Mouse (Mus musculus) myocyte (in vitro differentiated cells): ENCODE data around the gene Brd3. TPM values are rescaled to one million over a fixed set of nuclear protein-coding genes. Genes with fewer than 3 reads are reported as not detected.
A peak's percentile ranks its signal among the peaks of the same experiment; 100 is the strongest.
"Not testable (repeated sequence)": the region's sequence is repeated elsewhere in the genome, so short reads cannot be mapped to it uniquely, and the experiment has no call there.

Source experiments
- H3K27me3 ChIP-seq: one replicate; pipeline ENCODE4 v1.6.1; 2011; ENCODE audit not compliant: control insufficient read depth, insufficient read depth, insufficient read length
- H3K36me3 ChIP-seq: one replicate; pipeline ENCODE4 v1.6.1; 2011; ENCODE audit not compliant: control insufficient read depth, insufficient read depth
- H3K4me2 ChIP-seq: one replicate; pipeline ENCODE4 v1.6.1; 2011; ENCODE audit warnings: low read depth, control low read depth
- H3K4me3 ChIP-seq: one replicate; pipeline ENCODE4 v1.5.1; 2011; ENCODE audit warnings: mild to moderate bottlenecking, control low read depth, moderate library complexity
- H3K79me2 ChIP-seq: one replicate; pipeline ENCODE4 v1.6.1; 2011; ENCODE audit not compliant: control insufficient read depth, insufficient read depth
- H3ac ChIP-seq: one replicate; pipeline ENCODE4 v1.6.1; 2011; ENCODE audit not compliant: control insufficient read depth, insufficient read length
- CEBPB ChIP-seq: IDR thresholded peaks from 2 replicates; pipeline ENCODE4 v1.6.1; 2011; ENCODE audit warnings: mild to moderate bottlenecking, moderate library complexity; ENCODE audit not compliant: poor library complexity, insufficient read depth, severe bottlenecking
- E2F4 ChIP-seq: IDR thresholded peaks from one replicate; pipeline ENCODE4 v1.6.1; 2011; ENCODE audit warnings: mild to moderate bottlenecking, control low read depth, moderate library complexity; ENCODE audit not compliant: insufficient read depth
- MAX ChIP-seq: IDR thresholded peaks from one replicate; pipeline ENCODE4 v1.6.1; 2011; ENCODE audit warnings: low read depth, mild to moderate bottlenecking, control low read depth
- MYOD1 ChIP-seq, 3 experiments: IDR thresholded peaks; one replicate each; pipeline ENCODE4 v1.6.1; 2011; ENCODE audit warnings: control low read depth in 2 of 3, low read depth in 2 of 3, mild to moderate bottlenecking in 2 of 3, moderate library complexity in 1 of 3; ENCODE audit not compliant: insufficient read length in 2 of 3, control insufficient read depth in 1 of 3
- MYOG ChIP-seq, 3 experiments: IDR thresholded peaks; one replicate each; pipeline ENCODE4 v1.6.1; 2011; ENCODE audit warnings: control low read depth in 2 of 3, low read depth in 2 of 3, mild to moderate bottlenecking in 2 of 3; ENCODE audit not compliant: insufficient read length in 2 of 3, control insufficient read depth in 1 of 3, insufficient read depth in 1 of 3
- POLR2A ChIP-seq: IDR thresholded peaks from one replicate; pipeline ENCODE4 v1.6.1; 2011; ENCODE audit warnings: low read depth, mild to moderate bottlenecking, control low read depth, moderate library complexity; ENCODE audit not compliant: insufficient read length
- POLR2AphosphoS2 ChIP-seq: IDR thresholded peaks from one replicate; pipeline ENCODE4 v1.6.1; 2011; ENCODE audit warnings: low read depth, control low read depth; ENCODE audit not compliant: insufficient read length
- REST ChIP-seq: IDR thresholded peaks from one replicate; pipeline ENCODE4 v1.6.1; 2011; ENCODE audit warnings: mild to moderate bottlenecking, control low read depth, moderate library complexity; ENCODE audit not compliant: insufficient read depth, insufficient read length
- SRF ChIP-seq: IDR thresholded peaks from one replicate; pipeline ENCODE4 v1.6.1; 2011; ENCODE audit warnings: low read depth; ENCODE audit not compliant: control insufficient read depth, insufficient read length
- TCF12 ChIP-seq: IDR thresholded peaks from one replicate; pipeline ENCODE4 v1.6.1; 2011; ENCODE audit warnings: mild to moderate bottlenecking, control low read depth; ENCODE audit not compliant: poor library complexity, insufficient read depth, severe bottlenecking
- TCF3 ChIP-seq: IDR thresholded peaks from one replicate; pipeline ENCODE4 v1.6.1; 2011; ENCODE audit warnings: low read depth, control low read depth; ENCODE audit not compliant: insufficient read length
- USF1 ChIP-seq: IDR thresholded peaks from one replicate; pipeline ENCODE4 v1.6.1; 2011; ENCODE audit warnings: low read depth, mild to moderate bottlenecking, control low read depth, moderate library complexity
- polyA plus RNA-seq: library from polyadenylated mRNA; unstranded; fragments of >200 nt; fragmentation: generic; extraction: Trizol; gene quantifications from one replicate; pipeline ENCODE4 v1.2.1, GENCODE M21; 2012; ENCODE audit warnings: missing spikeins

Gene Brd3
- polyA plus RNA-seq, 1 experiment = 26.8 TPM

- H3K4me3 ChIP-seq = no peak overlapping the region
- no peak overlapping the region for H3ac ChIP-seq
- peaks cover 27% of the 10 kb centered on the region for H3K79me2 ChIP-seq
- H3K27me3 ChIP-seq = no peaks in the 10 kb centered on the region
- no peak overlapping the region for H3K4me2 ChIP-seq
- TF ChIP-seq TCF12 = no peak
- TF ChIP-seq USF1 = no peak
- TF ChIP-seq POLR2A = no peak
- TF ChIP-seq TCF3 = no peak
- TF ChIP-seq MAX = no peak
- TF ChIP-seq REST = no peak
- no peak for TF ChIP-seq CEBPB
- no peak for TF ChIP-seq SRF
- TF ChIP-seq E2F4 = no peak
- TF ChIP-seq MYOG (IDR thresholded peaks at IDR 0.05; ENCODE audit: control insufficient read depth in 1 of 3, insufficient read depth in 1 of 3, insufficient read length in 2 of 3, low read depth in 2 of 3) = no peak
- TF ChIP-seq MYOD1 (IDR thresholded peaks at IDR 0.05; ENCODE audit: control insufficient read depth in 1 of 3, insufficient read length in 2 of 3, low read depth in 2 of 3) = no peak
- no peak for TF ChIP-seq POLR2AphosphoS2
- H3K36me3 ChIP-seq = no peaks in the 10 kb centered on the region
These were observed 5.4 kb upstream of the Brd3 start for GRCm38 (mm10) chr2:27512909-27513308.

- peak in 1 of 3 experiments; percentile 23 for TF ChIP-seq MYOG (IDR thresholded peaks at IDR 0.05; ENCODE audit: control insufficient read depth in 1 of 3, insufficient read depth in 1 of 3, insufficient read length in 2 of 3, low read depth in 2 of 3)
- no peak for TF ChIP-seq POLR2AphosphoS2
- H3ac ChIP-seq = no peak overlapping the region
- no peaks in the 10 kb centered on the region for H3K27me3 ChIP-seq
- H3K4me2 ChIP-seq = no peak overlapping the region
- H3K36me3 ChIP-seq = no peaks in the 10 kb centered on the region
- no peak overlapping the region for H3K4me3 ChIP-seq
- H3K79me2 ChIP-seq = peaks cover 5% of the 10 kb centered on the region
These were observed 3.2 kb upstream of the Brd3 start for GRCm38 (mm10) chr2:27510706-27511105.

DNA sequence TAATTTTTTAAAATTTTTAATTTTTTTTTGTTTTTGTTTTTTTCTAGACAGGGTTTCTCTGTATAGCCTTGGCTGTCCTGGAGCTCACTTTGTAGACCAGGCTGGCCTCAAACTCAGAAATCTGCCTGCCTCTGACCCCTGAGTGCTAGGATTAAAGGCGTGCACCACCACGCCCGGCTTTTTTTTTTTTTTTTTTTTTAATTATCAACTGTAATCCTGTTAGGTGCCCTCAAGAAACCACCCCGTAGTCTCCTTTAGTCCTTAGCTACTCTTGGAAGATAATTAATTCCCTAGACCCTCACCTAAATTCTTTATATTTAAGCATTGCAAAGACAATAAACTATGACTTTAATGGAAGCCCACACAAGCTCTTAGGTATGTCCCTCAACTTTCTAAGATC lies 804 bp downstream of the Brd3 start:
- H3K36me3 ChIP-seq, H3K4me3 ChIP-seq, H3K4me2 ChIP-seq, H3ac ChIP-seq, H3K27me3 ChIP-seq, H3K79me2 ChIP-seq: not testable (repeated sequence)

- no peak overlapping the region for H3K4me3 ChIP-seq
These were observed 1.9 kb downstream of the Brd3 start for GRCm38 (mm10) chr2:27505539-27505938.

DNA sequence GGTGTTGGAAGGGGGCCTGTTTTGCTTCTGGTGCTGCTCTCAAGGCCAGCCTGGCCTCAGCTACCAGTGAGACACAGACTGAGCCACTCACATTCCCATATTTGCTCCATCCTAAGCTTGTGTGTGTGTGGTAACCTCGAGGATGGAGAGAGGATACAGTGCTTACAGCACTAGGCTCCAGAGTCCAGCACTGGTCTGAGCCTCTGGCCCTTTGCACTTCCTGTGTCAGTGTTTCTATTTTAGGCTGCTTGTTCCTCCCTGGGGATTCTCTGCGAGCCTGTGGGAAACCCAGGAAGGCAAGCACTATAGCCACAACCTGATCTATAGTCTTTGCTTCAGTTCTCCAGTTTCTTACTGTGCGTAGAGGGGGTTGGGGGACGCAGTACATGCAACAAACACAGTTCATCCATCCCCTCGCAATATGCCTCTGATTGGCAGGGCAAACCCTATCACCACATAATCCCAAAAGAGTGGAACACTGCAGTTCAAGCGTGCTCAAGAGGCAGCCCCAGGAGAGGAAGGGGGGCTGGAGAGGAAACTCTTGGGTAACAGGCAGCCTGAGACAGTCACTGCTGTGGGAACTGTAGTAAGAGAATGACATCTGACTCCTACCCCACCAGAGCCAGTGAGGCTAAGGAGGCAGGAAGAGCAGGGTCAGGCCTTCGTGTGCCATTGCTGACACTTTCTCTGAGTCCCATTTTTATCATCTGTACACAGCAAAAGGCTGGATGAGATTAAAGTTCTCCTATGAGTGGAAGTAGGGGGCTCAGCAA lies 3.2 kb downstream of the Brd3 start:
- no peak overlapping the region for H3ac ChIP-seq
- TF ChIP-seq SRF (no peak), MYOD1 (IDR thresholded peaks at IDR 0.05; ENCODE audit: control insufficient read depth in 1 of 3, insufficient read length in 2 of 3, low read depth in 2 of 3) (no peak), REST (no peak), MYOG (IDR thresholded peaks at IDR 0.05; ENCODE audit: control insufficient read depth in 1 of 3, insufficient read depth in 1 of 3, insufficient read length in 2 of 3, low read depth in 2 of 3) (no peak), TCF3 (no peak), POLR2AphosphoS2 (no peak)
- H3K4me3 ChIP-seq = no peak overlapping the region
- H3K4me2 ChIP-seq = peak overlapping the region; percentile 68
- no peaks in the 10 kb centered on the region for H3K36me3 ChIP-seq
- H3K79me2 ChIP-seq = no peaks in the 10 kb centered on the region
- H3K27me3 ChIP-seq = no peaks in the 10 kb centered on the region

More at GRCm38 (mm10) chr2:27505539-27505938, 1.9 kb downstream of the Brd3 start:
- Histone ChIP-seq H3K36me3 (no peaks in the 10 kb centered on the region), H3K79me2 (no peaks in the 10 kb centered on the region), H3K4me2 (peak overlapping the region; percentile 30), H3ac (no peak overlapping the region), H3K27me3 (no peaks in the 10 kb centered on the region)
- TF ChIP-seq USF1 = no peak
- no peak for TF ChIP-seq SRF
- no peak for TF ChIP-seq REST
- peak in 1 of 3 experiments; percentile 25 for TF ChIP-seq MYOG (IDR thresholded peaks at IDR 0.05; ENCODE audit: control insufficient read depth in 1 of 3, insufficient read depth in 1 of 3, insufficient read length in 2 of 3, low read depth in 2 of 3)

- no peak overlapping the region for H3ac ChIP-seq
- no peaks in the 10 kb centered on the region for H3K27me3 ChIP-seq
- H3K79me2 ChIP-seq = no peaks in the 10 kb centered on the region
- H3K36me3 ChIP-seq = no peaks in the 10 kb centered on the region
- H3K4me3 ChIP-seq = peak overlapping the region; percentile 7
- H3K4me2 ChIP-seq = peak overlapping the region; percentile 20
- no peak for TF ChIP-seq MYOG (IDR thresholded peaks at IDR 0.05; ENCODE audit: control insufficient read depth in 1 of 3, insufficient read depth in 1 of 3, insufficient read length in 2 of 3, low read depth in 2 of 3)
These were observed 11.0 kb downstream of the Brd3 start for GRCm38 (mm10) chr2:27496391-27497028.
